Mouse (Mus musculus) erythroblast, embryonic 14.5 days (primary cell): ENCODE data around the gene Ttyh3.

ENCODE experiments used
- GATA1 ChIP-seq: IDR thresholded peaks from 2 replicates; pipeline ENCODE4 v1.6.1; 2012; ENCODE audit warnings: low read length, inconsistent platforms, mixed read lengths
- TAL1 ChIP-seq: IDR thresholded peaks from 3 replicates; pipeline ENCODE4 v1.6.1; 2012; ENCODE audit warnings: low read length, inconsistent platforms, mixed read lengths

DNA sequence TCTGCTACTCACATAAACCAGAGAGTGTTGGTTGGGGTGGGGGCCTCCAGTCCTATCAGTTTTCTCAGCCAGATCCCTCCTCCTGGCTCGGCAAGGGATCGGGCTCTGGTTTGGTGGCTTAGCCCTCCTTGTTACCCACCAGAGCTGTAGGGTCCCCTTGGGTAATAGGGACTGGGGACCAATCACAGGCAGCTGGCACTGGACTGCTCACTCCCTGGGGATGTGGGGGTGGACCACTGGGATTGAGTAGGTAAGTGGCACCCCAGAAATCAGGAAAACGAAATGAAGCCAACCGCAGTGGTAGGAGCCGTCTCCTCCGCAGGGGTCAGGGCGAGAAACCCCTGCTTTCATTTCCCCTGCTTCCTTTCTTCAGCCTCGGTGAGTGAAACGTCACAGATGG, 27.7 kb downstream of the Ttyh3 start:
- TF ChIP-seq GATA1 (no peak), TAL1 (no peak)
